Mouse (Mus musculus) liver, embryonic 15.5 days (tissue): ENCODE data around the gene Cfap99. TPM values are rescaled to one million over a fixed set of nuclear protein-coding genes. Genes with fewer than 3 reads are reported as not detected.

Source experiments
- ATAC-seq: fragments of 200-750 bp; cut with Nextera tagmentation; 2 replicates; pipeline ENCODE4 v1.8.0; 2017; ENCODE audit warnings: moderate number of reproducible peaks, mild to moderate bottlenecking, moderate library complexity; ENCODE audit not compliant: insufficient read depth
- H3K27ac ChIP-seq: fragments of 300-500 bp; sonication (generic); replicated peaks from 2 replicates; pipeline ENCODE4 v1.5.1; 2015; ENCODE audit warnings: mild to moderate bottlenecking, inconsistent platforms
- H3K27me3 ChIP-seq: fragments of 300-500 bp; sonication (generic); 2 replicates; pipeline ENCODE4 v1.6.1; 2015; ENCODE audit warnings: mild to moderate bottlenecking, inconsistent platforms
- H3K36me3 ChIP-seq: fragments of 300-500 bp; sonication (generic); replicated peaks from 2 replicates; pipeline ENCODE4 v1.6.1; 2015; ENCODE audit warnings: moderate library complexity, mild to moderate bottlenecking, inconsistent platforms
- H3K4me1 ChIP-seq: fragments of 300-500 bp; sonication (generic); replicated peaks from 2 replicates; pipeline ENCODE4 v1.6.1; 2015; ENCODE audit warnings: inconsistent platforms
- H3K4me2 ChIP-seq: fragments of 300-500 bp; sonication (generic); 2 replicates; pipeline ENCODE4 v1.6.1; 2015; ENCODE audit warnings: moderate library complexity, mild to moderate bottlenecking, inconsistent platforms
- H3K4me3 ChIP-seq: fragments of 300-500 bp; sonication (generic); replicated peaks from 2 replicates; pipeline ENCODE4 v1.5.1; 2015; ENCODE audit warnings: mild to moderate bottlenecking, inconsistent platforms
- H3K9ac ChIP-seq: fragments of 300-500 bp; sonication (generic); 2 replicates; pipeline ENCODE4 v1.6.1; 2015; ENCODE audit warnings: moderate library complexity, mild to moderate bottlenecking, inconsistent platforms
- H3K9me3 ChIP-seq: fragments of 300-500 bp; sonication (generic); replicated peaks from 2 replicates; pipeline ENCODE4 v1.6.1; 2016; ENCODE audit warnings: inconsistent platforms
- WGBS: fragments of 180-500 bp; shearing (Covaris S2); methylation state at CpG from one replicate; pipeline ENCODE4 v1.1.7; 2015; ENCODE audit warnings: mixed read lengths; ENCODE audit not compliant: insufficient replicate concordance; 5-methylcytosine and 5-hydroxymethylcytosine counted together
- polyA plus RNA-seq: library from polyadenylated mRNA; unstranded; fragments of >200 nt; fragmentation: Nextera tagmentation; extraction: Ambion mirVana; gene quantifications from 2 replicates; pipeline ENCODE4 v1.2.1, GENCODE M21; 2015

The Cfap99 gene
- polyA plus RNA-seq, result not detected in 2 replicates

DNA sequence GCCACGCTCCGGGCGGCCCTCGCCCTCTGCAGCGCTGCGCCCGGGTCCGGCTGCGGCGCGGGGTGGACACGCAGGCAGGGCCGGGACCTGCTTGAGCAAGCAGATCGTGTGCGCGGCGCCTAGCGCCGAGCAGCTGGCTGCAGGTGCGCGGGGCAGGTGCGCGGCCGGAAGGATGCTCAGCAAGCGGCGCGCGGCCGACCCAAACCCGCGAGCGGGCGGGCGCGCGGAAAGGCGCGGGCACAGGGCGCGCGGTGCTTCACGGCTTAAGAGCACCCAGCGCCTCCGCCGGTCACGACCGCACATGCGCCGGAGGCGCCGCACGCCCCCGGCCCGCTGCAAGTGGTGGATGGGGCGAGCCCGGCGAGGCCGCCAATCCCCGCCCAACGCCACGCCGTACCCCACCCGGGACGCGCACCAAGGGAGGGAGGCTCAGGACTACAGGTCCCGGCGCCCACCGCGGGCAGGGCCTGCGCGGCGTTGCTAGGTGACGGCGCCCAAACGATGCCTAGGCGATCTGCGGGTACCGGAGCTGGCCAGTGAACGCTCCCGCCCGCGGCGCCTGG is at the start of gene Cfap99, which contains the start of gene Zfyve28:
TSS of gene Cfap99 (plus strand) at position 447 of the 563 bp plus-strand sequence.
TSS of gene Zfyve28 (minus strand) at position 296 of the 563 bp plus-strand sequence.
- Histone ChIP-seq H3K9me3 (no peaks in the 10 kb centered on the region), H3K27me3 (peaks cover 84% of the 10 kb centered on the region)
- WGBS, result under 1% methylated on average over 81 of the region's 83 CpGs

DNA sequence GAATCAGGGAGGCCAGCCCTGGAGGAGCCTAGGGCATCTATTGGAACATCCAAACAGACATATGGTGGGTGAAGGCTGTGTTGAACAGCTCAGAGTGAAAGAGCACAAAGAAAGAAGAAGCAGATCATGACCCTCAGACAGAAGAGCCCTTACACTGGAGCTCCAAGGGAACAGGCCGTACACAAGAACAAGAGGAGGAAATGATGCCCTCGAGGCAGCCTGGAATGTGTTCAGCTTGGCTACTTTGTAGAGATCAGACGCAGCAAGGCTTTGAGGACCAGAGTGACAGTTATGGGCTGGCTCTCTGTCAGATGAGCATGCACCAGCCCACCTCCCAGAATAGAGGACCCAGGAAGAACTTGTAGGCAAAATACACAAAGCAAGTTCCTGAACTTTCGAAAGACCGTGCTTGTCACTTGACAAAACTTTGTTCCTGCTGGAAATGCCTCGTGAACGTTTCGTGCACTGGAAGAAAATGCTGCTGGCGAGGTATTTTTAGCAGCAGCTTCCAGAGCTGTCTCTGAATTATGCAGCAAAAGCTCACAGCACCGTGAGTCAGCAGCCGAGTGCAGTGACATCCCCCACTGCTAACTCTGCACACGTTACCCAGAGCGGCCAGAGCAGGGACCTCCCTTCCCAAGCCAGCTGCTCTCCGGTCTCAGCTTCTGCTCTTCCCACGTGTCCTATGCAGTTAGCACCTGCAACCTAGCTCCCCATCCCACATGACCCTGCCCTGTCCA is 46.0 kb upstream of the Cfap99 start:
- H3K4me2 ChIP-seq, result no peak overlapping the region
- no peaks in the 10 kb centered on the region for H3K4me1 ChIP-seq
- H3K9ac ChIP-seq, result no peak overlapping the region
- H3K36me3 ChIP-seq, result no peaks in the 10 kb centered on the region
- no peaks in the 10 kb centered on the region for H3K27me3 ChIP-seq
- whole genome bisulfite sequencing, result 10% methylated on average over 15 of the region's 15 CpGs
- ATAC-seq, result no peak
- H3K4me3 ChIP-seq, result no peak overlapping the region
- 0 out of 2 replicates have a peak overlapping the region, but pooled peaks have one; percentile 14 for H3K27ac ChIP-seq
- H3K9me3 ChIP-seq, result no peaks in the 10 kb centered on the region

More for the DNA sequence above, at the start of gene Cfap99, which contains the start of gene Zfyve28:
- Histone ChIP-seq H3K4me1 (peaks cover 18% of the 10 kb centered on the region), H3K4me3 (peak within 1 kb of the TSS; percentile 48), H3K27ac (no peak within 1 kb of the TSS), H3K9ac (no peak within 1 kb of the TSS), H3K36me3 (no peaks in the 10 kb centered on the region), H3K4me2 (peak within 1 kb of the TSS; percentile 67)
- no peak for ATAC-seq

DNA sequence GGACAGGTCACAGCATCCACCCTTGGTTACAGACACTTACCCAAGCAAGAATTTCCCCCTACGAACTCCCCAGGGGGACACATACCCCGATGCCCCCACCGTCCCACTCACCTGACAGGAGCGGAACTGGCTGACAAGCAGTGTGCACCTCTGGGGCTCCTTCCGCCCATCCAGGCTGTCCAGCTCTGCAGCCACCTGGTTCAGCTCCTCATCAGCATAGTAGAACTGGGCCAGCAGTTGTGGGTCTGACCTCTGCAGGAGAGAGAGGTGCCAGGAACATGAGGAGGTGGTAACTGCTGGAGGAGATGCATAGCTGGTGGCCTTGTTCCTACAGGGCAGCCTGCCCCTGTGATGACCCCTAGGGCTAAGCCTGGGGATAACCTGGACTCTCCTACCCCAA is 45.3 kb upstream of the Cfap99 start:
- Histone ChIP-seq H3K9ac (no peak overlapping the region), H3K4me3 (no peak overlapping the region), H3K27me3 (no peaks in the 10 kb centered on the region), H3K4me2 (no peak overlapping the region), H3K27ac (no peak overlapping the region), H3K4me1 (no peaks in the 10 kb centered on the region), H3K9me3 (no peaks in the 10 kb centered on the region), H3K36me3 (no peaks in the 10 kb centered on the region)
- 58% methylated on average over 5 of the region's 5 CpGs for WGBS
- ATAC-seq, result no peak

DNA sequence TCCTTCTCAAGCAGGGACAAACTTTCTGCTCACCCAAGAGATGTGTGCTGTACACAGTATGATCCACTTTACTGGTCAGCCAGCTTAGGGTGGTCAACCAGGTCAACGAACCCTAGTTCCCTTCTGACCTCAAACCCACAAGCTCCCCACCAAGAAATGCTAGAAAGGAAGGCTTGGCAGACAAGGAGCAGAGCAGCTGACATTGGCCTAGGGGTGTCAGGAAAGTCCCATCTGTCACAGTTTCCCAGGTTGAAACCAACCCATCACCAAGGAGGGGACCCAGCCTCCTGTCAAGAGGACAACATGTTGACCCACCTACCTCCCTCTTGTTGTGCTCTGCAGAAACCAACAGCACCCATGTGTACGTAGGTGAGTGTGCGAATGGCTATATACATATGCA is 42.0 kb upstream of the Cfap99 start:
- no peak overlapping the region for H3K4me3 ChIP-seq
- 73% methylated on average over 3 of the region's 3 CpGs for WGBS
- no peak overlapping the region for H3K4me2 ChIP-seq
- no peaks in the 10 kb centered on the region for H3K4me1 ChIP-seq
- H3K9me3 ChIP-seq, result no peaks in the 10 kb centered on the region
- no peak overlapping the region for H3K27ac ChIP-seq
- no peak for ATAC-seq
- H3K9ac ChIP-seq, result no peak overlapping the region
- no peaks in the 10 kb centered on the region for H3K36me3 ChIP-seq
- H3K27me3 ChIP-seq, result no peaks in the 10 kb centered on the region

DNA sequence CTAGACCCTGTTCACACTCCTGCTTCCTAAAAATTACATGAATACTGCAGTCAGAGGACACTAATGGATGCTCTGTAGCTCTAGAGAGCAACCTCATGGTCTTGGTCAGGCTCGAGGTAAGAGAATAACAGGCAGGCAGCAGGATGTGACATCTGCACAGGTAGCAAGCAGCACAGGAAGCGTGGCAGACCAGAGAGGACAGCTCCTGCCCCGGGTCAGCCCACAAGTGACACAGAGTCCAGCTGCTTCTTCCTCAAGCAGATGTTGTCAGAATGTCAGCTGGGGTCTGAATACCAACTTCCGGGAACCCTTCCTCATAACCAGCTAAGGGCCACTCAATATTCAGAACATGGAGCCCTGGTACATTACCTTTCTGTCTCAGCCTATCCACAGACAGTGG is 39.3 kb upstream of the Cfap99 start:
- Histone ChIP-seq H3K4me2 (no peak overlapping the region), H3K27me3 (no peaks in the 10 kb centered on the region), H3K36me3 (no peaks in the 10 kb centered on the region), H3K9me3 (no peaks in the 10 kb centered on the region), H3K4me3 (no peak overlapping the region), H3K4me1 (no peaks in the 10 kb centered on the region), H3K27ac (no peak overlapping the region), H3K9ac (no peak overlapping the region)
- no peak for ATAC-seq
- 42% methylated on average over 4 of the region's 4 CpGs for WGBS

DNA sequence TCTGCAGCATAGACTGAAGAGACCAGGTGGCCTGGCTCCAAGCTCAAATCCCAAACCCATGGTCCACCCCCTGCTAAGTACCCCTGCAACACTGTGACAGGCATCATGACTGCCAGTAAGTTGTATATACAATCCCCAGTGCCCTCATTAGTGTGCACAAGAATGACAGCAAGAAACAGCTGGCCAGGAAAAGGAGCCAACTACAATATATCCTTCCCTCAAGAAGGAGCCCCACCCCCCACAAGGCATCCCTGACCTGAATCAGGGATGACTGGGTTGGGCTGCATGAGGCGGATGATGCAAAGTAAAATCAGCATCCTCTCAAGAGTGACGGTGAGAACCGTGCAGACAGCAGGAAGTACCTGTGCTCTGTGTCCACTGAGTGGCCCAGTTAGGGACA is 38.3 kb upstream of the Cfap99 start:
- Histone ChIP-seq H3K9me3 (no peaks in the 10 kb centered on the region), H3K27me3 (no peaks in the 10 kb centered on the region), H3K4me2 (no peak overlapping the region), H3K4me1 (no peaks in the 10 kb centered on the region), H3K9ac (no peak overlapping the region), H3K36me3 (no peaks in the 10 kb centered on the region), H3K27ac (no peak overlapping the region), H3K4me3 (no peak overlapping the region)
- 64% methylated on average over 3 of the region's 3 CpGs for WGBS
- no peak for ATAC-seq

DNA sequence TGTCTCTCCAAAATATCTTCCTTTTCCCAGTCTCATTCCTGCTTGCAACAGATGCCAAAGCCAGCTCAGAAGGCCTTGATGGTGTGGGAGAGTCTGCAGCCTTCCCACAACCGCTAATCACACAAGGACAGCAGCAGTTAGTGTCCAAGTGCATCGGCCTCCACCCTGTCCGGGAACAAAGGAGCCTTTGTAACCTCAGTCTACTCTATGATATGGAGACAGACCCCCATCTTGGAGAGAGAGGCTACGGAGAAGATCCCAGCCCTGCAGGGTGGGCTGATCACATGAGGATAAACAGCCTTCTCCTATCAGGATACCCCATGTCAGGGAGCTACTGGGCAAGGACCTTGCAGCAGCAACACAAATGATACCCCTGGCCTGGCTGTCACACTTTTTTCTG is 36.6 kb upstream of the Cfap99 start:
- Histone ChIP-seq H3K4me3 (no peak overlapping the region), H3K9ac (no peak overlapping the region), H3K27me3 (no peaks in the 10 kb centered on the region), H3K4me2 (no peak overlapping the region), H3K9me3 (no peaks in the 10 kb centered on the region), H3K36me3 (no peaks in the 10 kb centered on the region), H3K4me1 (no peaks in the 10 kb centered on the region), H3K27ac (no peak overlapping the region)
- ATAC-seq, result no peak
- 47% methylated on average over 4 of the region's 4 CpGs for WGBS

DNA sequence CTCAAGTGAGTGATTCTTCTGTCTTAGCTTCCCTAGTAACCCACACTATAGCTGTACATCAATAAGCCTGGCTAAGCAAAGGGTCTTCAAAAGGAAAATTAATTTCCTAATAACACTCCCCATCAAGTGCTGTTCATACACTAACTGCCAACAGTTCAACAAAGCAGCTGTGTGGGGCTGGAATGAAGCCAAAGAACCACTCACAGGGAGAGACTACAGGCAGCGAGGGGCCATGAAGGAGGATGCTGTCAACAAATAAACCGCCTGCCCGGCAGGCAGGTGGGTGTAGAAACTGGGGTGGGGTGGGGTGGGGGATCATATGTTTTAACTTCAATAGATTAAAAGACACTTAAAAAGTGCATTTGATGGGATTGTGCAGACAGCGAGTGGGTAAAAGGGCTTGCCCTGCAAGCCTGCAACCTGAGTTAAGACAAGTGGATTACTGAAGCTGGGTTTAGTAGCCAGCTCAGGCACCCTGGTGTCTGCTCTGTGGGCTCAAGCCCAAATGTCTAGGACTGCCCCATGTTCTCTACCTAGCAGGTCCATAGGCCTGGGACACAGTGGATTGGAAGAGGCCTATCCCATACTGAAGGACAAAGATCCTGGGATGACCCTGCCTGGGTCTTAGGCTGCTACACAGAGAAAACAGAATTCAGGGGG is 36.0 kb upstream of the Cfap99 start:
- H3K4me3 ChIP-seq, result no peak overlapping the region
- H3K9ac ChIP-seq, result no peak overlapping the region
- H3K36me3 ChIP-seq, result no peaks in the 10 kb centered on the region
- 74% methylated on average over 4 of the region's 4 CpGs for WGBS
- no peaks in the 10 kb centered on the region for H3K27me3 ChIP-seq
- ATAC-seq, result no peak
- no peaks in the 10 kb centered on the region for H3K4me1 ChIP-seq
- H3K9me3 ChIP-seq, result no peaks in the 10 kb centered on the region
- no peak overlapping the region for H3K27ac ChIP-seq
- no peak overlapping the region for H3K4me2 ChIP-seq

DNA sequence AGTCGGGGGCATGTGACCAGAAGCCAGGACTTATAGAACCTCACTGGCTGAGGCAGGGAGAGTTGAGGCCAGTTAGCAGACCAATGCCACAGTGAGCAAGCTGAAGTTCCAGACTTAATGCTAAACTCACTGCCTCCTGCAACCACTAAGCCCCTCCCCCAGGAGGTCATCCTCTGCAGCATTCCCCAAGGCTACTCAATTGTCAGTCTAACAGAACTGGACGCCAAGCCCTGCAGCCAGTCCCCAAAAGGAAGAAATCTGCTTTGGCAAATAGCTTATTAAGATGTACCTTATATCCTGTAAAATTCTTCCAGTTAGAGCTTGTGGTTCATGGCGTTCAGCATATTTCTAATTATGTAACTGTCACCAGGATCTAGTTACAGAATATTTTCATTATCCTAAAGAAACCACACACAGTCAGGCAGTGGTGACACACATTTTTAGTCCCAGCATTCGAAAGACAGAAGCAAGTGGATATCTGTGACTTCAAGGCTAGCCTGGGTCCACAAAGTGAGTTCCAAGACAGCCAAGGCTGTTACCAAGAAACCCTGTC is 35.4 kb upstream of the Cfap99 start:
- H3K9me3 ChIP-seq, result no peaks in the 10 kb centered on the region
- WGBS, result 42% methylated on average over 4 of the region's 4 CpGs
- no peaks in the 10 kb centered on the region for H3K4me1 ChIP-seq
- H3K27me3 ChIP-seq, result no peaks in the 10 kb centered on the region
- no peak overlapping the region for H3K4me3 ChIP-seq
- H3K9ac ChIP-seq, result no peak overlapping the region
- H3K27ac ChIP-seq, result no peak overlapping the region
- H3K4me2 ChIP-seq, result no peak overlapping the region
- no peak for ATAC-seq
- H3K36me3 ChIP-seq, result no peaks in the 10 kb centered on the region

DNA sequence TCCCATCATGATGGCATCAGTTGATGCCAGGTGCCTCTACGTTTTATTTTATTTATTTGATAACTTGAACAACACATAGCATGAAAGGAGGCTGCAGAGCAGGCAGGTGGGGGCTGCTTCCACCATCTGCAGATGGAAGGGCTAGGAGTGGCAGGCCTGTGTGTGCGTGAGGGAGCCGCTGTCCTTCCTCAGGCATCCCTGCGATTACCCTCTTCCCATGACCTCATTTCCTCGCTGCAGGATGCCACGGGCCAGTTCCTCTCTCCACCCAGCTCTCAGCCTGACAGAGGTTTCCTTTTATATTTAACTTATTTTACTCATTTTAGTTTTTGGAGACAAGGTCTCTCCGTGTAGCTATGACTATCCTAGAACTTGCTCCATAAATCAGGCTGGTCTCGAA is 34.1 kb upstream of the Cfap99 start:
- Histone ChIP-seq H3K4me2 (no peak overlapping the region), H3K27ac (no peak overlapping the region), H3K9me3 (no peaks in the 10 kb centered on the region), H3K4me3 (no peak overlapping the region), H3K36me3 (no peaks in the 10 kb centered on the region), H3K9ac (no peak overlapping the region), H3K27me3 (no peaks in the 10 kb centered on the region), H3K4me1 (no peaks in the 10 kb centered on the region)
- no peak for ATAC-seq
- 37% methylated on average over 8 of the region's 8 CpGs for WGBS

DNA sequence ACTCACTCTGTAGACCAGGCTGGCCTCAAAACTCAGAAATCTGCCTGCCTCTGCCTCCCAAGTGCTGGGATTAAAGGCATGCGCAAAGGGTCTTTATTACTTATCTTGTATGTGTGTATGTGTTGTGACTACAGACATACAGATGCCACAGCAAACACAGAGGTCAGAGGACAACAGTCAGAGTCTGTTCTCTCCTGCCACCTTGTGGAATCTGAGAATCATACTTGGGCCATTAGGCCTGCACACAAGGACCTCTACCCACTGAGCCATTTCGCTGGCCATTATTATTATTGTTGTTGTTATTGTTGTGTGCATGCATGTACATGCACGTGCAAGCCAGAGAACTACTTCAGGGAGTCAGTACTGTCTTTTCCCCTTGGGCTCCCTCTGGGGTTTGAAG is 33.2 kb upstream of the Cfap99 start:
- no peak for ATAC-seq
- H3K4me1 ChIP-seq, result no peaks in the 10 kb centered on the region
- H3K4me2 ChIP-seq, result no peak overlapping the region
- no peaks in the 10 kb centered on the region for H3K36me3 ChIP-seq
- H3K4me3 ChIP-seq, result no peak overlapping the region
- 58% methylated on average over 3 of the region's 3 CpGs for WGBS
- no peak overlapping the region for H3K27ac ChIP-seq
- no peaks in the 10 kb centered on the region for H3K9me3 ChIP-seq
- H3K9ac ChIP-seq, result no peak overlapping the region
- no peaks in the 10 kb centered on the region for H3K27me3 ChIP-seq
